Mouse (Mus musculus): Measurements from ENCODE around the gene Jakmip3. TPM values are rescaled to one million over a fixed set of nuclear protein-coding genes. Genes with fewer than 3 reads are reported as not detected.

Gene Jakmip3
- polyA plus RNA-seq, 1 experiment from 2014 or later = 0.14 TPM

GRCm38 (mm10) chr7:138908768-138909276 lies 31.7 kb upstream of the Jakmip3 start:
- ATAC-seq (ENCODE audit: insufficient number of reproducible peaks, insufficient read depth, low FRiP score, low read depth) = no peak; the same call in 1 of the 2 replicates
- Histone ChIP-seq H3K27me3 (ENCODE audit: control insufficient read depth, insufficient read depth, low read length) (no peaks in the 10 kb centered on the region), H3K36me3 (ENCODE audit: control insufficient read depth, insufficient read depth, low read length) (0 out of 2 replicates have a peak, but pooled peaks cover 3% of the 10 kb centered on the region), H3K27ac (replicated peaks in 1 of 2; ENCODE audit: control insufficient read depth in 1 of 2, insufficient read depth in 1 of 2, low read depth in 2 of 2, low read length in 2 of 2) (peak overlapping the region; percentile 82 to 91), H3K9me3 (ENCODE audit: control insufficient read depth, low read length) (no peaks in the 10 kb centered on the region), H3K4me1 (ENCODE audit: control insufficient read depth in 2 of 2, insufficient read depth in 2 of 2, low read length in 2 of 2) (peaks cover 8 to 45% of the 10 kb centered on the region in 2 experiments), H3K4me2 (ENCODE audit: low read length) (peak overlapping the region; percentile 78), H3K9ac (ENCODE audit: low read length) (peak overlapping the region; percentile 97), H3K4me3 (ENCODE audit: control insufficient read depth in 1 of 2, insufficient read depth in 1 of 2, low read depth in 1 of 2, low read length in 2 of 2) (peak overlapping the region; percentile 72 to 89)
- WGBS = 5% methylated on average over 10 of the region's 10 CpGs

DNA sequence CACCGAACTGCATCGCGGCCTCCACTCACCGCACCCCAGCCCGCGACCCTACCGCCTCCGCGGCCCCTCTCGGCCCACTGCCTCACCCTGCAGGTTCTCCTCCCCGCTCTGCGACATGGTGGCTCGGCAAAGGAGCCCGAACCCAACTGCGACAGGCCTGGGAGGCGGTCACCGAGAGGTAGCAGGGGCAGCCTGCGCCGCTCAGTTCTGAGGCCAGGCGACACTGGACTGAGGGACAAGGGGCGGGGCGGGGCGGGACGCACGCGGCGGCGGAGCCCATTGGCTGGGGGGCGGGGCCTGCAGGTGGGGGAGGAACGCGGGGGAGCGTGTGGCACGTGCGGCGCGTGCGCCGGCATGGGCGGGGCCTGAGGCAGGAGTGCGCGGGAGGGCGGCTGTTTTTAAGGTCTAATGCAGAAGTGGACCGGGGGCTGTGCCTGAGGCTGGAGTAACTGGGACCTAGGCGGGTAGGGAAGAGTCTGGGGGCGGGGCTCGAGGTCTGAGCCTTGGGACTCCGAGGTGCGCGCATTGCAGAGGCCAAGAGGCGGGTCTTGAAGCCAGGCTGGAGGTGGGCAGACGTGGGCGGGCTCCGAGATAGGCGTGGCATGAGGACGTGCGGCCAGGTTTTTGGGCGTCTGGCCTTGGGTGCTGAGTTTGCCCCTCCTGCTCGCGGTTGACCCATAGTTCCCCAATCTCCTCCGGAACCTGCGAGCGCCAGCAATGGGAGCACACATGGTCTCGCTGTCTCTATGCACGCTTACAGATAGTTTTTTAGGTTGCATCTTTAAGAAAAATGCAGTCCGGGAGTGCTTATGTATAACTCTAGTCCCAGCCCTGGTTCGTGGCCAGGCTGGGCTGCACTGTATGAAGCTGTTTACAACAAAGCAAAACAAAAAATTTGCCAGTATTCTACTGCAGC lies 31.0 kb upstream of the Jakmip3 start, which contains the start of gene Bnip3:
Gene Bnip3, minus strand, starts transcription at position 243 of the 916 bp plus-strand sequence.
- Histone ChIP-seq H3K9ac (ENCODE audit: low read length) (peak within 1 kb of the TSS; percentile 97), H3K27me3 (ENCODE audit: control insufficient read depth, insufficient read depth, low read length) (no peaks in the 10 kb centered on the region), H3K4me1 (ENCODE audit: control insufficient read depth in 2 of 2, insufficient read depth in 2 of 2, low read length in 2 of 2) (peaks cover 6 to 40% of the 10 kb centered on the region in 2 experiments), H3K4me2 (ENCODE audit: low read length) (peak within 1 kb of the TSS; percentile 78), H3K36me3 (ENCODE audit: control insufficient read depth, insufficient read depth, low read length) (0 out of 2 replicates have a peak, but pooled peaks cover 3% of the 10 kb centered on the region), H3K9me3 (ENCODE audit: control insufficient read depth, low read length) (no peaks in the 10 kb centered on the region), H3K4me3 (ENCODE audit: control insufficient read depth in 1 of 2, insufficient read depth in 1 of 2, low read depth in 1 of 2, low read length in 2 of 2) (peak within 1 kb of the TSS; percentile 72 to 89), H3K27ac (replicated peaks in 1 of 2; ENCODE audit: control insufficient read depth in 1 of 2, insufficient read depth in 1 of 2, low read depth in 2 of 2, low read length in 2 of 2) (peak within 1 kb of the TSS; percentile 83 to 91)
- peak; percentile 93 for ATAC-seq (ENCODE audit: insufficient number of reproducible peaks, insufficient read depth, low FRiP score, low read depth)
- WGBS = 1% methylated on average over 65 of the region's 66 CpGs

DNA sequence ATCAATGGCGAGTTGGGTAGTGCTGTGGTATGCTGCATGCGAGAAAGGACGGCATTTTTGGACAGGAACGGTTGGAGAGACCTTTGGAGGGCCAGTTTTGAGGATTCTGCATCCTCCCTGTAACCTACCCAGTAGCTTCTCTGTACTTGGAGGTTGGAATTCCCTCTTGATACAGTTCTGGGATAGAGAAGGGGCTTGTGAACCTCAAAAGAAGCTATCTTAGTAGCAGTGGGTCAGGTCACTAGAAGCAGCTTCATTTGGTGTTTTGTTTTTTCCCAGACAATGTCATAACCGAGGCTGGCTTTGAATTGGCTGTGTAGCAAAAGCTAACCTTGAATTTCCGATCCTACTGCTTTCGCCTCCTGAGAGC lies 30.4 kb upstream of the Jakmip3 start:
- no peaks in the 10 kb centered on the region for H3K27me3 ChIP-seq (ENCODE audit: control insufficient read depth, insufficient read depth, low read length)

DNA sequence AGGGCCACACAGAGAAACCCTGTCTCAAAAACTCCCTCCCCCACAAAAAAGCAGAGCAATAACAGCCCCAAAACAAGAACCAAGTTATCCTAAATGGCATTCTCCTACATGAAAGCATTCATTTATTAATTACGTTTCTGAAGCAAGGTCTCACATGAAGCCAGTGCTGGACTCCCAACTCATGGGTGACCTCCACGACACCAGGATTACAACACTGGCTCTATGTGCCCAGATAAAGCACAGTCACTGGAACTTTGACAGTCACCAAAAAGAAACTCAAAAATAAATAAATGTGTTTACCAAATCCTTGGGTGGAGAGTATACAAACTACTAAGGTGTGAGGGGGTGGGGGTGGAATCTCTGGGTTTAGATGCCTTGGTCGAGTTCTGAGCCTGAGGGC lies 26.9 kb upstream of the Jakmip3 start:
- no peak overlapping the region for H3K9ac ChIP-seq (ENCODE audit: low read length)
- no peak overlapping the region for H3K27ac ChIP-seq (replicated peaks in 1 of 2; ENCODE audit: control insufficient read depth in 1 of 2, insufficient read depth in 1 of 2, low read depth in 2 of 2, low read length in 2 of 2)
- ATAC-seq (ENCODE audit: insufficient number of reproducible peaks, insufficient read depth, low FRiP score, low read depth) = no peak
- H3K4me3 ChIP-seq (ENCODE audit: control insufficient read depth in 1 of 2, insufficient read depth in 1 of 2, low read depth in 1 of 2, low read length in 2 of 2) = no peak overlapping the region
- no peak overlapping the region for H3K4me2 ChIP-seq (ENCODE audit: low read length)
- H3K4me1 ChIP-seq (ENCODE audit: control insufficient read depth in 2 of 2, insufficient read depth in 2 of 2, low read length in 2 of 2) = peaks cover 2 to 11% of the 10 kb centered on the region in 2 experiments; a peak in 2 of 4 replicates
- whole genome bisulfite sequencing = 72% methylated on average over 3 of the region's 3 CpGs
- no peaks in the 10 kb centered on the region for H3K36me3 ChIP-seq (ENCODE audit: control insufficient read depth, insufficient read depth, low read length)
- H3K9me3 ChIP-seq (ENCODE audit: control insufficient read depth, low read length) = no peaks in the 10 kb centered on the region
- H3K27me3 ChIP-seq (ENCODE audit: control insufficient read depth, insufficient read depth, low read length) = no peaks in the 10 kb centered on the region

More for the DNA sequence above, 30.4 kb upstream of the Jakmip3 start:
- Histone ChIP-seq H3K9ac (ENCODE audit: low read length) (peak overlapping the region; percentile 72), H3K27ac (replicated peaks in 1 of 2; ENCODE audit: control insufficient read depth in 1 of 2, insufficient read depth in 1 of 2, low read depth in 2 of 2, low read length in 2 of 2) (peak overlapping the region; percentile 83 to 91), H3K4me3 (ENCODE audit: control insufficient read depth in 1 of 2, insufficient read depth in 1 of 2, low read depth in 1 of 2, low read length in 2 of 2) (peak overlapping the region; percentile 54 to 89), H3K4me1 (ENCODE audit: control insufficient read depth in 2 of 2, insufficient read depth in 2 of 2, low read length in 2 of 2) (peaks cover 6 to 36% of the 10 kb centered on the region in 2 experiments), H3K4me2 (ENCODE audit: low read length) (peak overlapping the region; percentile 78), H3K36me3 (ENCODE audit: control insufficient read depth, insufficient read depth, low read length) (0 out of 2 replicates have a peak, but pooled peaks cover 3% of the 10 kb centered on the region), H3K9me3 (ENCODE audit: control insufficient read depth, low read length) (no peaks in the 10 kb centered on the region)
- 28% methylated on average over 7 of the region's 7 CpGs for WGBS
- no peak for ATAC-seq (ENCODE audit: insufficient number of reproducible peaks, insufficient read depth, low FRiP score, low read depth)

DNA sequence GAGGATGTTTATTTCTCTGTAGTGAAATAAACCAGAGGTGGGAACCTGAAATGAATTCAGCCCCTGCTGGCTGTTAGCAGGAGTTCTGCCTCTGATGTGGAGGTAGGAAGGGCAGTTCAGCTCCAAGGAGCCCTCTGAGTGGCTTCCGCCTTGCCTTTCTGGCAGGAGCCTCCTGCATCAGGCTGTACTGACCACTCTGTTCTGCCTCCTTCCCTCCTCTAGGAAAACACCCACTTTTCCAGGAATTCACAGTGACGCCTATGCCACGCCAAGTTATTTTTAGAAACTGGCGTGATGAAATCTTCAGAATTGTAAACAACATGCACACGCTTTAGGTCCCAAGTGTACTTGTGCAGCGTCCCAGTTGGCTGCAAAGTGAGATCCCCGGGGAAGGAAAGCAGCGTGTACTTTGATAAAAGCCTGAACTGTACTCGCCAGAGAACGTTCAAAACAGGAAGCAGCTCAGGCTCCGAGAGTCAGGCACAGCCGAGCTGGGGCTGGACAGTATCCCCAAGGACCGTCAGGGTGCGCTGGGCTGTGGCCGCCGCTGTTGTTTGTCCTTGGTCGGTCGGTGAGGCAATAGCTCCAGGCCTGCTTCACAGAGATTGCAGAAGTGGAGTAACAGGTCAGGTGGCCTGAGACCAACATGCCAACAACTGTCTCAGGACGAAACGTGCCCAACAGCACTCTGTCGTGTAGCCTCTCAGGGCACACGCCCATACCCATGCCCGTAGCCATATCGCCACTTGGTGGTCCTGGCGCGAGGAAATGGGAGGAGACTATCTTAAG lies 21.2 kb upstream of the Jakmip3 start:
- Histone ChIP-seq H3K9me3 (ENCODE audit: control insufficient read depth, low read length) (no peaks in the 10 kb centered on the region), H3K9ac (ENCODE audit: low read length) (peak overlapping the region; percentile 75), H3K4me1 (ENCODE audit: control insufficient read depth in 2 of 2, insufficient read depth in 2 of 2, low read length in 2 of 2) (peaks cover 2 to 6% of the 10 kb centered on the region in 2 experiments; a peak in 2 of 4 replicates), H3K4me3 (ENCODE audit: control insufficient read depth in 1 of 2, insufficient read depth in 1 of 2, low read depth in 1 of 2, low read length in 2 of 2) (peak overlapping the region; percentile 44 to 48), H3K36me3 (ENCODE audit: control insufficient read depth, insufficient read depth, low read length) (no peaks in the 10 kb centered on the region), H3K27me3 (ENCODE audit: control insufficient read depth, insufficient read depth, low read length) (no peaks in the 10 kb centered on the region), H3K27ac (replicated peaks in 1 of 2; ENCODE audit: control insufficient read depth in 1 of 2, insufficient read depth in 1 of 2, low read depth in 2 of 2, low read length in 2 of 2) (peak overlapping the region; percentile 90 to 91), H3K4me2 (ENCODE audit: low read length) (peak overlapping the region; percentile 81)
- under 1% methylated on average over 26 of the region's 26 CpGs for WGBS
- ATAC-seq (ENCODE audit: insufficient number of reproducible peaks, insufficient read depth, low FRiP score, low read depth) = peak; percentile 79

DNA sequence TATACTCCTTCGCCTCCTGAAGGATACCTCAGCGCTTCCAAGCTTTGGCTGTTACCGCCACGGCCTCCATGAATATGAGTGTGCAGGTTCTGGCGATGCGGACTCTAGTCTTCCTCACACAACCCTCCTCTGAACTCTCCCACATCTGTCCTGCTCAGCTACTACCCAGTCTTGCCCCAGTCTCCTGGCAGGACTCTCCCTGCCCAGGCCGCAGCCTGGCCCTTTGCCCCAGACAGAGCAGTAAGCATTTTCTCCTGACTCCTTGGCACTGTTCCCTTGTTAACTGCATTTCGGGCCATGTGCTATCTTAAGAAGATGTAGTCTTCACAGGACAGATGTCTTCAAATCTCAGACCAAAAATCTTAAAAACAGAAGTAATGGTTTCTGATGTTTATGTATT lies 18.9 kb upstream of the Jakmip3 start:
- no peaks in the 10 kb centered on the region for H3K9me3 ChIP-seq (ENCODE audit: control insufficient read depth, low read length)
- WGBS = 94% methylated on average over 8 of the region's 8 CpGs
- H3K4me3 ChIP-seq (ENCODE audit: control insufficient read depth in 1 of 2, insufficient read depth in 1 of 2, low read depth in 1 of 2, low read length in 2 of 2) = no peak overlapping the region
- no peaks in the 10 kb centered on the region for H3K27me3 ChIP-seq (ENCODE audit: control insufficient read depth, insufficient read depth, low read length)
- no peak overlapping the region for H3K27ac ChIP-seq (replicated peaks in 1 of 2; ENCODE audit: control insufficient read depth in 1 of 2, insufficient read depth in 1 of 2, low read depth in 2 of 2, low read length in 2 of 2)
- H3K4me1 ChIP-seq (ENCODE audit: control insufficient read depth in 2 of 2, insufficient read depth in 2 of 2, low read length in 2 of 2) = peaks cover 2 to 6% of the 10 kb centered on the region in 2 experiments; a peak in 2 of 4 replicates
- no peak for ATAC-seq (ENCODE audit: insufficient number of reproducible peaks, insufficient read depth, low FRiP score, low read depth)
- H3K36me3 ChIP-seq (ENCODE audit: control insufficient read depth, insufficient read depth, low read length) = no peaks in the 10 kb centered on the region
- no peak overlapping the region for H3K4me2 ChIP-seq (ENCODE audit: low read length)
- H3K9ac ChIP-seq (ENCODE audit: low read length) = no peak overlapping the region

DNA sequence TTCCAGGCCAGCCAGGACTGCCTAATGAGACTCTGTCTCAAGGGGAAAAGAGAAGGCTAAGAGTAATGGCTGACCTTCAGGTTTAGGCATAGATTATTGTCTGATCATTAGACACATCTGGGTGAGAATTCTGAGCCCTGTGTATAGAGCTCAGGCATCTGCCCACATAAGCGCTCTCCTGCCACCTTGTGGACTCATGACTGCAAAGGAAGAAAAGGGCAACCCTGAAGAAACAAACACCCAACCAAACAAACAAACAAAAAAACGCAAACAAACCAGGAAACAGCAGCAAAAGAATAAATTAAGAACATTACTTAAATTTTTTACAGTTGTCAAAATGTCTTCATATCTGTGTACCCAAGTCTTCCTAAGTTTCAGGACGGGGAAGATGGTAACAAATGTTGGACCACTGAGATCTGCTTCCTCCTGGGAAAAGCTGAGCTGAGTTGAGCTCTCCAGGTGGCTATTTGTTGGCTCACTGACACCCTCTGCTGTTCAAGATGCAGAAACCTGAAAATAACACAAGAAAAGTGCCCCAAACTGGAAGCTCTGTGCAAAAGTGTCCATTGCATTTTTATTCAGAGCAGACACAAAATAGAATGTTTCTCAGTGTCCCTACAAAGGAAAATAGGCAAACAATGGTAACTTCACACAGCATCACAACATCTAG lies 16.6 kb upstream of the Jakmip3 start:
- Histone ChIP-seq H3K9ac (ENCODE audit: low read length) (no peak overlapping the region), H3K9me3 (ENCODE audit: control insufficient read depth, low read length) (no peaks in the 10 kb centered on the region), H3K4me3 (ENCODE audit: control insufficient read depth in 1 of 2, insufficient read depth in 1 of 2, low read depth in 1 of 2, low read length in 2 of 2) (no peak overlapping the region), H3K36me3 (ENCODE audit: control insufficient read depth, insufficient read depth, low read length) (no peaks in the 10 kb centered on the region), H3K4me1 (ENCODE audit: control insufficient read depth in 2 of 2, insufficient read depth in 2 of 2, low read length in 2 of 2) (peaks cover 2 to 4% of the 10 kb centered on the region in 2 experiments; a peak in 2 of 4 replicates), H3K4me2 (ENCODE audit: low read length) (no peak overlapping the region), H3K27me3 (ENCODE audit: control insufficient read depth, insufficient read depth, low read length) (no peaks in the 10 kb centered on the region), H3K27ac (replicated peaks in 1 of 2; ENCODE audit: control insufficient read depth in 1 of 2, insufficient read depth in 1 of 2, low read depth in 2 of 2, low read length in 2 of 2) (no peak overlapping the region)
- 7% methylated on average over 3 of the region's 3 CpGs for WGBS
- ATAC-seq (ENCODE audit: insufficient number of reproducible peaks, insufficient read depth, low FRiP score, low read depth) = no peak

Measured in heart, embryonic 14.5 days (tissue).